Mouse (Mus musculus) T-helper 17 cell (primary cell): ENCODE data around the gene Nfia.

Source experiments
- in situ Hi-C, 2 experiments: fragments of 300-600 bp; cut with MboI, MseI; formaldehyde crosslinking; loops; 1 replicate in 1 of 2; 2 replicates in 1 of 2; pipeline ENCODE4 v1.15.1; 2025; ENCODE audit warnings: high pct_unique_total_duplicates in 2 of 2

Nfia gene

GRCm38 (mm10) chr4:97831611-97832278, 59.2 kb downstream of the Nfia start:
- in situ Hi-C loops: no loop called here

GRCm38 (mm10) chr4:97832279-97832640, 59.7 kb downstream of the Nfia start:
- in situ Hi-C loops: no loop called here

DNA sequence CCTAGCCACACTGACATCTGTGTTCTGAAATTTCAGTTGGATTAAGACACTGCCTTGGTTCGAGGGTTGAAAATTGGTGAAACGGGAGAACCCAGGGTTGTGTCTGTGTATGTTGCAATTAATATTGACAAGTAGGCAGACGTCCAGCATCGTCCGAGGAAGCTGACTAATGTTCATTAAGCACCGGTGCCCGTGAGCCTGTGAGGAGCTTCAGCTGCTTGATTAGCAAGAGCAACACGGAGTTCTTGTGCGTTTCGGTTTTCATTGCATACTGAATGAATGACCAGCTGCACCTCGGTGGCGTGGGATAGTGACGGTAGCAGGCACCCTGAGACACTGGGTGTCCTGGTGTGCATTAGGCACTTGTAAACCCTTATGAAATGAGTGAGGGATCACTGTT, 64.3 kb downstream of the Nfia start:
- in situ Hi-C loops: no loop called here

DNA sequence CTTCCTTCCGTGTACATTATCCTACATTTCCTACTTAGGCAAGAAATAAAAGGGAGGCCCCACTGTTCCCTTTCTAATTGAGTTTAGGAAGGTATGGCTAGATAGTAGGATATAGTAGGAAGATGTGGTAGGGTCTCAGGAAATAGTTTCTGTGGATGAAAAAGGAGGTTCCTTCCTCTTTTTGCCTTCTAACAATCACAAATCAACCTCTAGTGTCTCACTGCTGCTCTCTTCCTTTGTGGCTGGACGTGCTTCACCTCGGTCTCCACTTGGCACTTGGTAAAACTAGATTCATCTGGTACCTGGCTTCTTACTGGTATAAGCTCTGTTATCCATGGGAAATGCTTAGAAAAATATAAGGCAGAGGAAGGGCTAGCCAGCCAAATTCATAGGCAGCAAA, 65.2 kb downstream of the Nfia start:
- in situ Hi-C loops: no loop called here

- in situ Hi-C loops: no loop called here
Measured at GRCm38 (mm10) chr4:97838651-97839050, 66.1 kb downstream of the Nfia start.

DNA sequence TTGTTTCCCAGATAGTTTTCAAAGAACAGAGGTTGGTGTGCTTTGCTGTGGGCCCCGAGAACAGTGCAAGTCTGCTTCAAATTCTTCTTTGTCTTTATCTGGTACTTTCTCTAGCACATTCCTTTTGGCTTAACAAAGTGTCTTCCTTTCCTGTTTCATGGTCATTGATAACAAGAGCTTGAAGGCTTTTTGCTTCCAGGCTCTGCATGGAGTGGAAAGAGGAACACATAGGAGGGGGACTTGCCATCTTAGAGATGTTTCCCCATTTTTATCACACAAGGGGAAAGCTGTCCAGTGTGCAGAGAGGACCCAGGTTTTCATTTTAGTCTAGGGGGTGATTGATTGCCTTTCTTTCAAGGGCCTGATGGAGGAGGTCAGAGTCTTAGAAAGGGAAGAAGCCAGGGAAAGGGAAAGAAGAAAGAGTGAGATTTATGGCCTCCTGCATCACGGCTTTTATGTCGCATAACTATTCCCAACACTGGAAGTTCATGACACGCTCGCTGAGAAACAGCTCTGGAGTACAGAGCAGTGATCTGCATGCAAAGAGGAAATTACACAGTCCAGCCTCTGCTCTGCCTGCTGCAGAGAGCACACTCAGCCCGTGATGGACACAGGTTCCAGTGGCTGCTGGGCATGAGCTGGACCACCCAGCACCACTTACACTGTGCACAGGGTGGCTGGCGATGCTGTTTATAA, 67.0 kb downstream of the Nfia start:
- in situ Hi-C loops: loop anchor here in 1 of 2 experiments (5.0 kb wide), 1 partner anchor 37 kb away; no protein-coding TSS in a partner anchor

- in situ Hi-C loops: loop anchor here in 1 of 2 experiments (5.0 kb wide), 1 partner anchor 38 kb away; no protein-coding TSS in a partner anchor
Measured at GRCm38 (mm10) chr4:97840227-97841062, 67.9 kb downstream of the Nfia start.

DNA sequence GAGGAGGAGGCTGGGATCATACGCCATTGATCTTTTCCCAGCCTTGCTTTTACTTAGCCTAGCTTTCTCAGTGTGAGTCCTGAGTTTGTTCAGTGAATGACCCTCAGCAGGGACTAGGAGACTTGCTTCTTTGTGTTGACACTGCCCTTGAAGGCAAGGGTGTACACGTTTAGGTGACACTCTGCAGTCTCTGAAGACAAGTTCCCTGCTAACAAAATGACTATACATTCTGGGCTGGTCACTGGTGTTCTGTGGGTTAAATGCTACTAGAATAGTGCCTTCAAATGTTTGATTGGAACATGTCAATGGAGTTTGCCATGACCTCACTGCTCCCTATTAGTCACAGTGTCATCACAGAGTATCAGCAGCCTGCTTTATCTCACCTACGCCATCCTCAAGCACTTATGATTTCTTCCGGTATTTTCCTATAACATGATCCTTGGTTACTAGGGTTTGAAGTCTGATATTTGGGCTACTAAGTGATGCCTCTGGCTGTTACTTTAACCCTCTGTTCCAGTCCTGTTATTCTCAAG, 68.6 kb downstream of the Nfia start:
- in situ Hi-C loops: loop anchor here in 1 of 2 experiments (5.0 kb wide), 1 partner anchor 39 kb away; no protein-coding TSS in a partner anchor

DNA sequence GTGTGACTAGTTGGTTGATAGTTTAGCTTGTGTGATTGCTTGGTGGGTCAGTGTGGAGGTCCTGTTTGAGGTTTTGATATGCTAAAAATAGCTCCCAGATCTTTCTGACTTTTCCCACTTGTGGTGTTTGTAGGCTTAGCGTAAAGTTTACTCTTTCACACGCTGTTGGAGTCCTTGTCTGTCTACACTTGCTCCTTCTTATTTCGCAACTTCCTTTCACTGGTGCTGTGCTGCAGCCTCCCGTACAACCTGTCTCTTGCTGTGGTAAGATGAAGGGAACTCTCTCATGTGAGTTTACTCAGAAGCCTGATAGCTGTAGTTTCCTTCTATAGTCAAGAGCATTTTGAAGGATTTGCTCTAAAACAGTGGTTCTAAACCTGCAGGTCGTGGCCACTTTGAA, 69.2 kb downstream of the Nfia start:
- in situ Hi-C loops: loop anchor here in 1 of 2 experiments (5.0 kb wide), 1 partner anchor 39 kb away; no protein-coding TSS in a partner anchor

- in situ Hi-C loops: loop anchor here in 1 of 2 experiments (5.0 kb wide), 1 partner anchor 42 kb away; no protein-coding TSS in a partner anchor
Measured at GRCm38 (mm10) chr4:97843981-97844690, 71.6 kb downstream of the Nfia start.

GRCm38 (mm10) chr4:97844899-97845298, 72.4 kb downstream of the Nfia start:
- in situ Hi-C loops: loop anchor here in 1 of 2 experiments (5.0 kb wide), 1 partner anchor 43 kb away; no protein-coding TSS in a partner anchor

GRCm38 (mm10) chr4:97847653-97848052, 75.1 kb downstream of the Nfia start:
- in situ Hi-C loops: no loop called here

- in situ Hi-C loops: no loop called here
Measured at GRCm38 (mm10) chr4:97850991-97851390, 78.5 kb downstream of the Nfia start.

DNA sequence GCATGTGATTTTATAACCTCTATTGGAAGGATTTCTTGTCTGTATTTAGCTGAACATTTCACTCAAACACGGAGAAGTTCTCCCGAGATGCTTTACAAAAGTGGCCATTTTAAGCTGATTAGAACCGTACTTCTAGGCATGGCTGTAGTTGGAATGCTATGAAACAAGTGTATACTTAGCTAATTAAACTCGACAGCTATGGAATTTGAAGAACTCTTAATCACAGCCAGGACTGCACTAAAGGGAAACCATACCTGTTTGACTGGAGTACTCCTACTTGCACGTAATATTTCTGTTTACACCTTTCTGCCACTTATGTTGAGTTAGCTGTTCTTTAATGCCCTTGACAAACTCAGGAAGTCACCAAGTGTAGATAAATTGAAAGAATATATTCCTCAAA, 79.2 kb downstream of the Nfia start:
- in situ Hi-C loops: no loop called here

GRCm38 (mm10) chr4:97852626-97853025, 80.1 kb downstream of the Nfia start:
- in situ Hi-C loops: no loop called here

GRCm38 (mm10) chr4:97854779-97855178, 82.2 kb downstream of the Nfia start:
- in situ Hi-C loops: loop anchor here (5.0 kb wide), 2 partner anchors 72 to 97 kb away; no protein-coding TSS in a partner anchor

DNA sequence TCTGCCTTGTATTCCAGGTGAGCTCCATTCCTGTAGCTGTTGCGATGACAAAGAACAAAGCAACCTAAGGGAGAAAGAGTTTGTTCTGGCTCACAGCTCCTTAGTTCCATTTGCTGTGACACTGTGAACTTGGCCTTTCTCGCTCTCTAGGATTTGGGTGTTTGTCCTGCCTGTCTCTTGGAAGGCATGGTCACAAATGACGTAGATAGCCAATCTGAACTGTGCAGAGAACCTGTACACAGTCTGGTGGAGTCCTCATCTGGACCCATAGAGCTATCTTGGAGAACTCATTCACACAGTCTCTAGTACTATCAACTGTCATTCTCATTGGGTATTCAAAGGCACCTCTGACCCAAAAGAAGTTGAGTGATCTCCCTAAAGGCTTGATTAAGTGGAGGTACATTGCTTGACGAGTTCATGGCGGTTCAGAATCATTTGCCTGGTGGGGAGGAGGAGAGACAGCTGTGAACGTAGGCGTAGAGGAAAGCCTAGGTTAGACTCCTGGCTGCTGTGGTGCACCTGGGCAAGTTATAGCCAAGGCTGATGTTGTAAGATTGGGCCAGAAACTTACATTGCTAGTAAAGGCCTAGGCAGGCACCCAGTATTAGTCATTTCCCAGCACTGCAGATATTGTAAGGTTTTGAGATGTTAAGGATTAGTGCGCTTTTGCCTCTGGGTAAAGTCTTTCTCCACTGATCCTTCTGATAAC, 83.3 kb downstream of the Nfia start:
- in situ Hi-C loops: loop anchor here (5.0 kb wide), 2 partner anchors 74 to 99 kb away; no protein-coding TSS in a partner anchor

DNA sequence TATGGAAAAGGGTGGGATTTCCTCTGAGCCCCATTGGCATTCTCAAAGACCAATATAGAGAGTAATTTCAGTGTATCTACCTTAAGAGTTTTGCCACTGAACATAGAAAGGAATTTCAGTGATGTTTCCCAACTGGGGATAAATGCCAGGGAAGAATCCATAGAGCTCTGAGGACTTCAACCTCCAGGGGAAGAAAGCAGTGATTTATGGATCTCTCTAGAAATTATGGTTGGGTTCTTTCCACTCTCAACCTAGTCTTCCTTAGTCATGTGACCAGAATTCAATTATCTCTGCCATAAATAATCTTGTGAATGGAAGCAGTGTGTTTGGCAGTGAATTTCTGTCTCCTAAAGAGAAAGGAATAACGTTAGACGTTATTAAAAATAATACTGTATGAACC, 85.0 kb downstream of the Nfia start:
- in situ Hi-C loops: loop anchor here (5.0 kb wide), 2 partner anchors 75 to 100 kb away; no protein-coding TSS in a partner anchor

DNA sequence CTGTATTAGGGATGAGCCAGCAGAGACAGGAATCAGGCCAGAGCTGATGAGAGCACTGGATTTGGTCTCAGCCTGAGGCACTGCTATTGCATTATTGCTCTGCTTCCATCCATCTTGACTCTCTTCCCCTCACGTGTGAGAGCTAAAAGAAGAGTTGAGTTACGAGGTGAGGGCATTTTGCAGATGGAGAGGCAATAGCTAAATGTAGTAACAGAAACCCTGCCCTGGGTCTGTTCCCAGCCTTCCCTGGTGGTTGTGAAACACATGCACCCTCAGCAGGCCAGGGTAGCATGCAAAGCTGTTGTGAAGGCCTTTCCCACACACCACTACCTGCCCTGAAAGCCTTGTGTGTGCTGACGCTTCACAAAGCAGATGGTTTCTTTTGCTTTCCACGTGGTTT, 86.9 kb downstream of the Nfia start:
- in situ Hi-C loops: loop anchor here (5.0 kb wide), 2 partner anchors 77 to 102 kb away; no protein-coding TSS in a partner anchor

- in situ Hi-C loops: no loop called here
Measured at GRCm38 (mm10) chr4:97860376-97860775, 87.8 kb downstream of the Nfia start.
